ENCODE assay signal across 8 mouse cellular contexts in genomic region chr2:180217587-180217986, GRCm38 (mm10). TPM values are rescaled to one million over a fixed set of nuclear protein-coding genes. Genes with fewer than 3 reads are reported as not detected.
DNase-seq lines count a peak whose midpoint lies in the region; ATAC-seq and TF ChIP-seq lines count a peak whose summit lies in the region.

No protein-coding gene starts in this region.

- H3K27ac ChIP-seq in liver, adult 2 months (replicated peaks; ENCODE audit: insufficient read depth, low read depth, low read length): peak overlapping the region; percentile 43; the same call in 1 of the 2 replicates
- no peak overlapping the region for H3K27ac ChIP-seq in liver, postnatal 0 days (ENCODE audit: low read depth)

- H3K79me2 ChIP-seq in liver, adult 2 months (ENCODE audit: control insufficient read depth, insufficient read depth, low read length): no peaks in the 10 kb centered on the region

- H3K4me2 ChIP-seq in liver, postnatal 0 days (ENCODE audit: low read depth, low read length): no peak overlapping the region

- no peak for TF ChIP-seq EP300 in liver, postnatal 0 days (IDR thresholded peaks at IDR 0.05; ENCODE audit: low read depth)

- ATAC-seq in liver, postnatal 0 days: no peak
- no peak for ATAC-seq in frontal cortex, adult (ENCODE audit: low TSS enrichment)
- no peak for ATAC-seq in erythroblast, adult 5-6 weeks (replicated peaks; ENCODE audit: low FRiP score, poor library complexity, severe bottlenecking)

- H3K27me3 ChIP-seq in liver, adult 2 months (ENCODE audit: control insufficient read depth, insufficient read depth, low read length): no peaks in the 10 kb centered on the region
- H3K27me3 ChIP-seq in liver, postnatal 0 days (ENCODE audit: insufficient read depth, low read length): no peaks in the 10 kb centered on the region

- no peak overlapping the region for H3K4me3 ChIP-seq in liver, adult 2 months (ENCODE audit: insufficient read depth, low read depth, low read length)
- no peak overlapping the region for H3K4me3 ChIP-seq in liver, postnatal 0 days (ENCODE audit: low read depth, low read length)

- WGBS in liver, adult 2 months: 44% methylated on average over 8 of the region's 8 CpGs
- 69% methylated on average over 8 of the region's 8 CpGs for WGBS in liver, postnatal 0 days (ENCODE audit: insufficient replicate concordance)

- no peak overlapping the region for H3K9ac ChIP-seq in liver, adult 2 months (ENCODE audit: low read depth, low read length)
- H3K9ac ChIP-seq in liver, postnatal 0 days (replicated peaks): no peak overlapping the region

- peak; percentile 68 for DNase-seq in liver, adult 2 months (ENCODE audit: extremely low read depth, low read depth, low spot score)
- no peak for DNase-seq in liver, postnatal 0 days
- DNase-seq in adrenal gland, postnatal 14 days: peak; percentile 83
- peak; percentile 86 for DNase-seq in gastrocnemius, postnatal 10 days
- DNase-seq in kidney, postnatal 14 days: peak; percentile 95
- no peak for DNase-seq in thymus, adult 18-20 months

- peaks cover 11% of the 10 kb centered on the region; the same call in 1 of the 2 replicates for H3K4me1 ChIP-seq in liver, adult 2 months (ENCODE audit: control insufficient read depth, insufficient read depth, low read length)
- peaks cover 13% of the 10 kb centered on the region; the same call in 1 of the 2 replicates for H3K4me1 ChIP-seq in liver, postnatal 0 days (ENCODE audit: insufficient read depth)

- H3K9me3 ChIP-seq in liver, postnatal 0 days (ENCODE audit: low read length): no peaks in the 10 kb centered on the region

- no peaks in the 10 kb centered on the region for H3K36me3 ChIP-seq in liver, adult 2 months (ENCODE audit: control insufficient read depth, insufficient read depth, low read length)
- no peaks in the 10 kb centered on the region for H3K36me3 ChIP-seq in liver, postnatal 0 days (replicated peaks; ENCODE audit: insufficient read depth, low read length)

- no peak for TF ChIP-seq CTCF in liver, adult 2 months (IDR thresholded peaks at IDR 0.05; ENCODE audit: low read depth, low read length)
- no peak for TF ChIP-seq CTCF in liver, postnatal 0 days (IDR thresholded peaks at IDR 0.05; ENCODE audit: low read depth)

- TF ChIP-seq POLR2A in liver, adult 2 months (IDR thresholded peaks at IDR 0.05; ENCODE audit: extremely low read depth, insufficient read depth, low read length): no peak

RNA-seq across cellular contexts. Expression of gene Lama5, which starts 8.1 kb away (rescaled TPM):
- 0.65 and 0.74 TPM in 2 replicates for total RNA-seq in liver, adult 2 months (2014; rRNA removed)
- 1.6 and 4.0 TPM in 2 replicates for polyA plus RNA-seq in liver, adult 2 months (2012; rRNA removed)
- 2.1 and 2.2 TPM in 2 replicates for polyA plus RNA-seq in liver, postnatal 0 days (2015; fragmentation: Nextera tagmentation; extraction: Ambion mirVana)
- total RNA-seq in adrenal gland, postnatal 14 days (2021): 48.7 and 55.1 TPM in 2 replicates
- 10 to 100 TPM; 22.5 to 25.9 TPM for total RNA-seq in gastrocnemius, postnatal 10 days (2021)
- total RNA-seq in erythroblast, adult 5-6 weeks (2015; ENCODE audit: low replicate concordance): 1.7 TPM in 1 of 2 replicates, not detected in the other
- total RNA-seq in erythroblast, adult 5-6 weeks (2017; ENCODE audit: low replicate concordance): 0.09 and 0.14 TPM in 2 replicates

RNA-seq across cellular contexts. Expression of gene Rps21, which starts 39.6 kb away (rescaled TPM):
- total RNA-seq in liver, adult 2 months (2014; rRNA removed): 713 and 1,049 TPM in 2 replicates
- polyA plus RNA-seq in liver, adult 2 months (2012; rRNA removed): 880 and 922 TPM in 2 replicates
- polyA plus RNA-seq in liver, postnatal 0 days (2015; fragmentation: Nextera tagmentation; extraction: Ambion mirVana): 382 and 393 TPM in 2 replicates
- 787 and 921 TPM in 2 replicates for total RNA-seq in adrenal gland, postnatal 14 days (2021)
- total RNA-seq in gastrocnemius, postnatal 10 days (2021): 100 to 1,000 TPM; 545 to 616 TPM
- total RNA-seq in erythroblast, adult 5-6 weeks (2015; ENCODE audit: low replicate concordance): 363 and 447 TPM in 2 replicates
- total RNA-seq in erythroblast, adult 5-6 weeks (2017; ENCODE audit: low replicate concordance): 275 and 320 TPM in 2 replicates

RNA-seq across cellular contexts. Expression of gene Adrm1, which starts 46.3 kb away (rescaled TPM):
- 30.7 and 37.1 TPM in 2 replicates for total RNA-seq in liver, adult 2 months (2014; rRNA removed)
- 95.4 and 107 TPM in 2 replicates for polyA plus RNA-seq in liver, adult 2 months (2012; rRNA removed)
- 91.9 and 98.0 TPM in 2 replicates for polyA plus RNA-seq in liver, postnatal 0 days (2015; fragmentation: Nextera tagmentation; extraction: Ambion mirVana)
- total RNA-seq in adrenal gland, postnatal 14 days (2021): 126 and 130 TPM in 2 replicates
- 100 to 1,000 TPM in 1 of 2 experiments, 10 to 100 TPM in 1; 97.8 to 108 TPM for total RNA-seq in gastrocnemius, postnatal 10 days (2021)
- 13.3 and 28.6 TPM in 2 replicates for total RNA-seq in erythroblast, adult 5-6 weeks (2015; ENCODE audit: low replicate concordance)
- total RNA-seq in erythroblast, adult 5-6 weeks (2017; ENCODE audit: low replicate concordance): 8.5 and 23.9 TPM in 2 replicates

RNA-seq across cellular contexts. Expression of gene Cables2, which starts 55.7 kb away (rescaled TPM):
- total RNA-seq in liver, adult 2 months (2014; rRNA removed): 8.9 and 10.3 TPM in 2 replicates
- 29.2 and 29.5 TPM in 2 replicates for polyA plus RNA-seq in liver, adult 2 months (2012; rRNA removed)
- polyA plus RNA-seq in liver, postnatal 0 days (2015; fragmentation: Nextera tagmentation; extraction: Ambion mirVana): 4.7 and 5.2 TPM in 2 replicates
- 17.8 and 18.4 TPM in 2 replicates for total RNA-seq in adrenal gland, postnatal 14 days (2021)
- total RNA-seq in gastrocnemius, postnatal 10 days (2021): 10 to 100 TPM in 1 of 2 experiments, 1 to 10 TPM in 1; 9.3 to 10.3 TPM
- 2.5 and 4.6 TPM in 2 replicates for total RNA-seq in erythroblast, adult 5-6 weeks (2015; ENCODE audit: low replicate concordance)
- 2.7 and 4.9 TPM in 2 replicates for total RNA-seq in erythroblast, adult 5-6 weeks (2017; ENCODE audit: low replicate concordance)

Comparison
In these comparisons a context has a peak if more than half of its experiments do, and no peak if none do; other contexts are left out.
1. DNase-seq: peak in liver, adult 2 months (single experiment), adrenal gland, postnatal 14 days (single experiment), gastrocnemius, postnatal 10 days (single experiment) and kidney, postnatal 14 days (single experiment); none in liver, postnatal 0 days (single experiment) and thymus, adult 18-20 months (0 of 2).
2. RNA of gene Lama5, which starts 8.1 kb away (total RNA-seq): 48.7 to 55.1 TPM in adrenal gland, postnatal 14 days and 22.5 to 25.9 TPM in gastrocnemius, postnatal 10 days; 0.65 to 0.74 TPM in liver, adult 2 months and 0.09 to 1.7 TPM in erythroblast, adult 5-6 weeks; every median in the first group is over 4 times any median in the second.